Comparison of ENCODE assay signal across 11 mouse cellular contexts in genomic region chr15:87365712-87366361, GRCm38 (mm10).
DNase-seq lines count a peak whose midpoint lies in the region; ATAC-seq and TF ChIP-seq lines count a peak whose summit lies in the region.
"Had no signal": no experiment of that assay in that cellular context is flagged by ENCODE, and none has a peak within 500 bp of the region (broad histone marks: within the 10 kb centered on the region; RNA-seq: fewer than 3 reads in every experiment).

No protein-coding gene starts in this region.

- H3K36me3 ChIP-seq in forebrain, postnatal 0 days (ENCODE audit: insufficient read depth): no peaks in the 10 kb centered on the region
- H3K36me3 ChIP-seq in forebrain, embryonic 10.5 days (replicated peaks): no peaks in the 10 kb centered on the region
- H3K36me3 ChIP-seq in liver, postnatal 0 days (replicated peaks; ENCODE audit: insufficient read depth, low read length): no peaks in the 10 kb centered on the region
- H3K36me3 ChIP-seq in liver, embryonic 11.5 days (ENCODE audit: control insufficient read depth, insufficient read depth, low read length): no peaks in the 10 kb centered on the region
- no peaks in the 10 kb centered on the region for H3K36me3 ChIP-seq in forebrain, embryonic 16.5 days (ENCODE audit: control insufficient read depth, insufficient read depth)
- H3K36me3 ChIP-seq: hindbrain, embryonic 15.5 days had no signal

- H3K27ac ChIP-seq in forebrain, postnatal 0 days (ENCODE audit: low read depth, low read length): no peak overlapping the region
- no peak overlapping the region for H3K27ac ChIP-seq in forebrain, embryonic 10.5 days
- H3K27ac ChIP-seq in liver, postnatal 0 days (ENCODE audit: low read depth): no peak overlapping the region
- H3K27ac ChIP-seq in liver, embryonic 11.5 days (ENCODE audit: low read depth, low read length): no peak overlapping the region
- no peak overlapping the region for H3K27ac ChIP-seq in cortical plate, adult 2 months (ENCODE audit: insufficient read depth, low read length)
- no peak overlapping the region for H3K27ac ChIP-seq in forebrain, embryonic 16.5 days (ENCODE audit: low read length)
- H3K27ac ChIP-seq: hindbrain, embryonic 15.5 days had no signal

- H3K4me3 ChIP-seq in forebrain, postnatal 0 days (ENCODE audit: low read depth, low read length): no peak overlapping the region
- H3K4me3 ChIP-seq in forebrain, embryonic 10.5 days: no peak overlapping the region
- no peak overlapping the region for H3K4me3 ChIP-seq in liver, postnatal 0 days (ENCODE audit: low read depth, low read length)
- no peak overlapping the region for H3K4me3 ChIP-seq in liver, embryonic 11.5 days (ENCODE audit: low read depth, low read length)
- no peak overlapping the region for H3K4me3 ChIP-seq in cortical plate, adult 2 months (ENCODE audit: insufficient read depth, low read length)
- H3K4me3 ChIP-seq in forebrain, embryonic 16.5 days (replicated peaks; ENCODE audit: low read length): no peak overlapping the region
- H3K4me3 ChIP-seq: hindbrain, embryonic 15.5 days had no signal

- H3K9me3 ChIP-seq in forebrain, postnatal 0 days (ENCODE audit: low read length): no peaks in the 10 kb centered on the region
- peaks cover 3% of the 10 kb centered on the region; the same call in 1 of the 2 replicates for H3K9me3 ChIP-seq in forebrain, embryonic 10.5 days
- H3K9me3 ChIP-seq in liver, postnatal 0 days (ENCODE audit: low read length): no peaks in the 10 kb centered on the region
- no peaks in the 10 kb centered on the region for H3K9me3 ChIP-seq in liver, embryonic 11.5 days (ENCODE audit: control insufficient read depth, low read length)
- H3K9me3 ChIP-seq in forebrain, embryonic 16.5 days (ENCODE audit: control insufficient read depth, low read length): no peaks in the 10 kb centered on the region
- H3K9me3 ChIP-seq: hindbrain, embryonic 15.5 days had no signal

- H3K9ac ChIP-seq in forebrain, postnatal 0 days: no peak overlapping the region
- no peak overlapping the region for H3K9ac ChIP-seq in liver, postnatal 0 days (replicated peaks)
- H3K9ac ChIP-seq in liver, embryonic 11.5 days (ENCODE audit: low read depth, low read length): no peak overlapping the region
- H3K9ac ChIP-seq in forebrain, embryonic 16.5 days (replicated peaks; ENCODE audit: low read depth, low read length): no peak overlapping the region
- H3K9ac ChIP-seq: hindbrain, embryonic 15.5 days had no signal

- no peaks in the 10 kb centered on the region for H3K27me3 ChIP-seq in forebrain, postnatal 0 days (ENCODE audit: insufficient read depth, low read length)
- H3K27me3 ChIP-seq in forebrain, embryonic 10.5 days (ENCODE audit: poor library complexity, severe bottlenecking): no peaks in the 10 kb centered on the region
- no peaks in the 10 kb centered on the region for H3K27me3 ChIP-seq in liver, postnatal 0 days (ENCODE audit: insufficient read depth, low read length)
- H3K27me3 ChIP-seq in liver, embryonic 11.5 days (replicated peaks; ENCODE audit: control insufficient read depth, insufficient read depth, low read length): no peaks in the 10 kb centered on the region
- H3K27me3 ChIP-seq in forebrain, embryonic 16.5 days (replicated peaks; ENCODE audit: control insufficient read depth, insufficient read depth, low read length): no peaks in the 10 kb centered on the region
- H3K27me3 ChIP-seq: hindbrain, embryonic 15.5 days had no signal

- TF ChIP-seq EP300 in liver, postnatal 0 days (IDR thresholded peaks at IDR 0.05; ENCODE audit: low read depth): no peak

- no peak for DNase-seq in forebrain, postnatal 0 days
- no peak for DNase-seq in forebrain, embryonic 10.5 days (ENCODE audit: extremely low spot score, low spot score)
- DNase-seq in liver, postnatal 0 days: no peak
- no peak for DNase-seq in liver, embryonic 11.5 days (ENCODE audit: low spot score)
- peak; percentile 6 for DNase-seq in lung, postnatal 36 days
- DNase-seq in left cerebral cortex, adult 18-20 months (ENCODE audit: low spot score in 2 of 2): no peak
- DNase-seq: B cell, adult 2 months; gastrocnemius, postnatal 36 days had no signal

- no peak for ATAC-seq in forebrain, postnatal 0 days
- no peak for ATAC-seq in liver, postnatal 0 days
- no peak for ATAC-seq in liver, embryonic 11.5 days (replicated peaks; ENCODE audit: low FRiP score)
- ATAC-seq in forebrain, embryonic 16.5 days: no peak

- no peaks in the 10 kb centered on the region for H3K4me1 ChIP-seq in forebrain, postnatal 0 days (ENCODE audit: insufficient read depth)
- H3K4me1 ChIP-seq in forebrain, embryonic 10.5 days: no peaks in the 10 kb centered on the region
- H3K4me1 ChIP-seq in liver, postnatal 0 days (ENCODE audit: insufficient read depth): no peaks in the 10 kb centered on the region
- no peaks in the 10 kb centered on the region for H3K4me1 ChIP-seq in liver, embryonic 11.5 days (replicated peaks; ENCODE audit: control insufficient read depth, insufficient read depth, low read length)
- H3K4me1 ChIP-seq in cortical plate, adult 2 months (ENCODE audit: control insufficient read depth, insufficient read depth, low read length): no peaks in the 10 kb centered on the region
- H3K4me1 ChIP-seq in forebrain, embryonic 16.5 days (replicated peaks; ENCODE audit: control insufficient read depth, insufficient read depth, low read length): no peaks in the 10 kb centered on the region
- H3K4me1 ChIP-seq: hindbrain, embryonic 15.5 days had no signal

- TF ChIP-seq CTCF in forebrain, postnatal 0 days (IDR thresholded peaks at IDR 0.05; ENCODE audit: low read depth): peak; percentile 54
- peak; percentile 24 for TF ChIP-seq CTCF in liver, postnatal 0 days (IDR thresholded peaks at IDR 0.05; ENCODE audit: low read depth)
- TF ChIP-seq CTCF in cortical plate, adult 2 months (IDR thresholded peaks at IDR 0.05; ENCODE audit: extremely low read depth, insufficient read depth, low read length): peak; percentile 39

- TF ChIP-seq POLR2A in cortical plate, adult 2 months (IDR thresholded peaks at IDR 0.05; ENCODE audit: extremely low read depth, insufficient read depth, low read length): no peak

- WGBS in forebrain, postnatal 0 days: 51% methylated on average over 8 of the region's 8 CpGs
- 53% methylated on average over 8 of the region's 8 CpGs for WGBS in forebrain, embryonic 10.5 days
- 37% methylated on average over 8 of the region's 8 CpGs for WGBS in liver, postnatal 0 days (ENCODE audit: insufficient replicate concordance)
- WGBS in liver, embryonic 11.5 days: 42% methylated on average over 8 of the region's 8 CpGs
- WGBS in forebrain, embryonic 16.5 days: 46% methylated on average over 8 of the region's 8 CpGs

- H3K4me2 ChIP-seq in forebrain, postnatal 0 days (ENCODE audit: low read depth): no peak overlapping the region
- H3K4me2 ChIP-seq in liver, postnatal 0 days (ENCODE audit: low read depth, low read length): no peak overlapping the region
- H3K4me2 ChIP-seq in liver, embryonic 11.5 days: no peak overlapping the region
- H3K4me2 ChIP-seq in forebrain, embryonic 16.5 days (ENCODE audit: low read length): no peak overlapping the region
- H3K4me2 ChIP-seq: hindbrain, embryonic 15.5 days had no signal
